Mouse (Mus musculus) lung, postnatal 0 days (tissue): ENCODE data around the gene Nelfe.
"Not testable (repeated sequence)": the region's sequence is repeated elsewhere in the genome, so short reads cannot be mapped to it uniquely, and the experiment has no call there.

Experiments used
- CTCF ChIP-seq: IDR thresholded peaks from 2 replicates; pipeline ENCODE4 v1.5.1; 2016; ENCODE audit warnings: antibody characterized with exemption, mild to moderate bottlenecking
- EP300 ChIP-seq: IDR thresholded peaks from 2 replicates; pipeline ENCODE4 v1.6.1; 2016; ENCODE audit warnings: antibody characterized with exemption, mild to moderate bottlenecking, control low read depth

DNA sequence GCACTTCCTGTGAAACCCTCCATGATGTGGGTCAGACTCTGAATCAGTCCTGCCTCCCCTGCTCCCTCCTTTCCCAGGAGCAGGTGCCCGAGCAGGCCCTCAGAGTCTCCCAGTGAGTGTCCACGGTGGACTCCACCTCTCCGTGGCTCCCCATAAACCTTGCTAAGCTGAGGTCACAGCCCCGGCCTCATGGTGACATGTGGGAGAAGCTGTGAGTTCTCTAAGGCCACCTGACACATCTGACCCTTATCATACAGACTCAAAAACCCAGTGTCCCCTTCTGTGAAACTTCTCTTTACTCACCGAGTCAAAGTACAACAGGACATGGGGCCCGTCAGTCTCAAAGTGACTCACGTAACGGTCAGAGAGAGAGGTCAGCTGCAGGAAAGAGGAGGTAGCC, 39.4 kb upstream of the Nelfe start:
- TF ChIP-seq CTCF, EP300: not testable (repeated sequence)
